Mouse (Mus musculus): ENCODE data around the gene Robo2. TPM values are rescaled to one million over a fixed set of nuclear protein-coding genes. Genes with fewer than 3 reads are reported as not detected.
"Not testable (repeated sequence)": the region's sequence is repeated elsewhere in the genome, so short reads cannot be mapped to it uniquely, and the experiment has no call there.

The Robo2 gene
- total RNA-seq, 2 experiments from 2014 or later = 142 to 146 TPM

- no peak for DNase-seq (ENCODE audit: low spot score in 2 of 2)
Measured at GRCm38 (mm10) chr16:74084188-74084587, 327.4 kb downstream of the Robo2 start.

- DNase-seq (ENCODE audit: low spot score in 2 of 2) = no peak
Measured at GRCm38 (mm10) chr16:74072671-74073070, 339.0 kb downstream of the Robo2 start.

GRCm38 (mm10) chr16:74070628-74071027, 341.0 kb downstream of the Robo2 start:
- DNase-seq (ENCODE audit: low spot score in 2 of 2) = no peak

GRCm38 (mm10) chr16:74065958-74066357, 345.7 kb downstream of the Robo2 start:
- no peak for DNase-seq (ENCODE audit: low spot score in 2 of 2)

GRCm38 (mm10) chr16:74061951-74062350, 349.7 kb downstream of the Robo2 start:
- no peak for DNase-seq (ENCODE audit: low spot score in 2 of 2)

GRCm38 (mm10) chr16:74061479-74061878, 350.1 kb downstream of the Robo2 start:
- no peak for DNase-seq (ENCODE audit: low spot score in 2 of 2)

GRCm38 (mm10) chr16:74056886-74057285, 354.7 kb downstream of the Robo2 start:
- no peak for DNase-seq (ENCODE audit: low spot score in 2 of 2)

- DNase-seq (ENCODE audit: low spot score in 2 of 2) = no peak
Measured at GRCm38 (mm10) chr16:74056210-74056609, 355.4 kb downstream of the Robo2 start.

- DNase-seq (ENCODE audit: low spot score in 2 of 2) = peak; percentile 55 to 69
Measured at GRCm38 (mm10) chr16:74055061-74055751, 356.4 kb downstream of the Robo2 start.

- DNase-seq (ENCODE audit: low spot score in 2 of 2) = no peak
Measured at GRCm38 (mm10) chr16:74049467-74049866, 362.2 kb downstream of the Robo2 start.

- DNase-seq (ENCODE audit: low spot score in 2 of 2) = no peak
Measured at GRCm38 (mm10) chr16:74048980-74049379, 362.6 kb downstream of the Robo2 start.

GRCm38 (mm10) chr16:74047232-74047631, 364.4 kb downstream of the Robo2 start:
- no peak for DNase-seq (ENCODE audit: low spot score in 2 of 2)

- not testable (repeated sequence) for DNase-seq (ENCODE audit: low spot score in 2 of 2)
Measured at GRCm38 (mm10) chr16:74040797-74041196, 370.8 kb downstream of the Robo2 start.

GRCm38 (mm10) chr16:74027822-74028221, 383.8 kb downstream of the Robo2 start:
- peak in 1 of 2 experiments; percentile 13 for DNase-seq (ENCODE audit: low spot score in 2 of 2)

- DNase-seq (ENCODE audit: low spot score in 2 of 2) = no peak
Measured at GRCm38 (mm10) chr16:74022281-74022978, 389.2 kb downstream of the Robo2 start.

GRCm38 (mm10) chr16:74005767-74006166, 405.9 kb downstream of the Robo2 start:
- no peak for DNase-seq (ENCODE audit: low spot score in 2 of 2)

GRCm38 (mm10) chr16:74001331-74001730, 410.3 kb downstream of the Robo2 start:
- no peak for DNase-seq (ENCODE audit: low spot score in 2 of 2)

GRCm38 (mm10) chr16:73991212-73991611, 420.4 kb downstream of the Robo2 start:
- DNase-seq (ENCODE audit: low spot score in 2 of 2) = no peak

- DNase-seq (ENCODE audit: low spot score in 2 of 2) = no peak
Measured at GRCm38 (mm10) chr16:73969573-73969972, 442.1 kb downstream of the Robo2 start.

- no peak for DNase-seq (ENCODE audit: low spot score in 2 of 2)
Measured at GRCm38 (mm10) chr16:73964366-73964926, 447.2 kb downstream of the Robo2 start.

GRCm38 (mm10) chr16:73959479-73959970, 452.1 kb downstream of the Robo2 start:
- no peak for DNase-seq (ENCODE audit: low spot score in 2 of 2)

- no peak for DNase-seq (ENCODE audit: low spot score in 2 of 2)
Measured at GRCm38 (mm10) chr16:73958524-73958846, 453.1 kb downstream of the Robo2 start.
